Mouse (Mus musculus): ENCODE data around the gene Gm13271. TPM values are rescaled to one million over a fixed set of nuclear protein-coding genes. Genes with fewer than 3 reads are reported as not detected.
"Not testable (repeated sequence)": the region's sequence is repeated elsewhere in the genome, so short reads cannot be mapped to it uniquely, and the experiment has no call there.

Gm13271 gene
- not detected for total RNA-seq (2022)

DNA sequence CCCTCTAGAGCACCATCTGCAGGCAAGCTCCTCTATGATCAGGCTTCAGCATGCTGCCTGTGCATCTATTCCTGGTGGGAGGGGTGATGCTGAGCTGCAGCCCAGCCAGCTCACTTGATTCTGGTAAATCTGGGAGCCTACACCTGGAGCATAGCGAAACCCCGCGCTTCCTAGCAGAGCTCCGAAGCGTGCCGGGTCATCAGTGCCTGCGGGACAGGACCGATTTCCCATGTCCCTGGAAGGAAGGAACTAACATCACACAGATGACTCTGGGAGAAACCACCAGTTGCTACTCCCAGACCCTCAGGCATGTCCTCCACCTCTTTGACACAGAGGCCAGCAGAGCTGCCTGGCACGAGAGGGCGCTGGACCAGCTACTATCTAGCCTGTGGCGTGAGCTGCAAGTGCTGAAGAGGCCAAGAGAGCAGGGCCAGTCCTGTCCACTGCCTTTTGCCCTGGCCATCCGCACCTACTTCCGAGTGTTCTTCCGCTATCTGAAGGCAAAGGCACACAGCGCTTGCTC is at the start of gene Gm13271:
TSS of gene Gm13271 (plus strand) at position 51 of the 523 bp plus-strand sequence.
- peak; percentile 66 for DNase-seq (ENCODE audit: low spot score)

DNA sequence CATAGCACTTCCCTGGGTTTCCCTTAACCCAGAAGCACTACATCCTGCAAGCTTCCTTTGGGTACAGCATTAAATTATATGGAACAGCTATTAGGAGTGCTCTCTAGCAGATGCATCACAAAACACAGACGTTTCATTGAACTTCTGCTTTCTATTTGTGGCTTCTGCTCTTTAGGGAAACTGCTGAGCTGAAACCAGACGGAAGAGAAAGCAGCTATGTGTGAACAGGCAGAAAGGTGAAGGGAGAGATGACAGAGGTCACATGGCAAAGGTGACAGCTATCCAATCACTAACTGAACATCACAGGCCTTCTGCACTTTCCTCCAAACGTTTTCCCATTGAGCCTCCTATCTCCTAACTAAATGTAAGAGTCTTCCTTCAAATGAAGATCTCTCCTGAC is 48.7 kb upstream of the Gm13271 start:
- no peak for DNase-seq (ENCODE audit: low spot score)

DNA sequence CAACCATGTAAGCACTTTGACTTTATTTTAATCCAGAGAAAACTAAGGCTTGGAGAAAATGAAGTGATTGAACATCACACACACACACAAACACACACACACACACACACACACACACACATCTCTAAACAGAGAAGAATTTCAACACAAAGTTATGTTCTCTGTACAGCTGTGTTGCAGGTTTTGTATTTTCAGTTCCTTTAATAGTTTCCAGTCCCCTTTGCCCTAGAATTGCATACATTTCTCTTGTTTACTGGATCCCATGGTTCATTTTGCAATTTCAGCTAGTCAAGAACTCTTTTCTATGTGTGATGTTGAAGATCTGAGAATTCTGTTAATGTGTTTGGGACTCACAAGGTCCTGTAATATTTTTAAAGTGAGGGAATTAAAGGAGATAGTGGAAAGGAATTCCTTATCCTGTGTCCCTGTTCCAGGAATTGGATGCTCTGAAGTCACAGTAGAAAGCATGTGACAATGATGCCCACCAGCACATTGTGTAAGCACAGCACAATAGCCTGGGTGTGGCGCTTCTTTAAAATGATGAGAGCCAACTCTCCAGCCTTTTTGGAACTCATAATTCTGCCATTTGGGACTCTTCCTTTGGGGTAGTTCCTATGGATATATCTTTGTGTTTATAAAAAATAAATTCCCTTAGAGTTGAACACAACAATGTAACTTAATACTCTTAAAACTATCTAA is 47.4 kb upstream of the Gm13271 start:
- DNase-seq (ENCODE audit: low spot score), result no peak

DNA sequence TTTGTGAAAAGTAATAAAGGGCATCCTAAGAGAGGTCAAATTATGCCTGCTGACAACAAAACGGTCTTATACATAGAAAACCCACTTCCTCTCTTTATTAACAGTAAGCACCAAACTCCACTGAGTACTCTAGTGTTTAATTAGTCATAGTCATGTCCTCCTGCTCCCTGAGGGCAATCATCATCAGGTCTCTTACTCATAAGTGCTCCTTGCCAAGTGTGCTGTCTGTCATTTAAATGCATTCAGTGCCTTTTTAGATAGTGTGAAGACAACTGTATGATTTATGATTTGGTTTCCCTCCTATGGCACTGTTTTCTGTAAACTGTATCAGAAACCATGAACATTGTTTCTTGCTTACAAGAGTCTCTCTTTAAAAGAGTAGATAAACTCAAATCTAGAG is 40.4 kb upstream of the Gm13271 start:
- DNase-seq (ENCODE audit: low spot score), result no peak

DNA sequence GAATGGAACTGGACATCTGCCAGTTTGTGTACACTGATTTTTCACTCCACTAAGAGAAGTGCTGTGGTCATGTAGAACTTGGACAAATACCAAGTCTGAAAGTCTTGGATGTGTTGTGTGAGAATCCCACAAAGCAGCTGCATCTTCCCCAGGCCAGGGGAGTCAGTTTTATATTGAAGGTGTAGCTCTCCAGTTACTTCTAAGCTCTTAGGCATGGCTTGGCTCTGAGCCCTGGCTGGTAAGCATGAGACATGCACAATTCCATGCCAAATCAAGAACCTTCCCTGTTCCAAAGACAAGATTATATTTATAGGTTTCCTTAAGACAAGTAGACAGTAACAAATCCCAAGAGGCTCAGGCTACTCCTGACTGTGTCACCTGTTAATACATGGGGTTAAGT is 39.6 kb upstream of the Gm13271 start:
- no peak for DNase-seq (ENCODE audit: low spot score)

DNA sequence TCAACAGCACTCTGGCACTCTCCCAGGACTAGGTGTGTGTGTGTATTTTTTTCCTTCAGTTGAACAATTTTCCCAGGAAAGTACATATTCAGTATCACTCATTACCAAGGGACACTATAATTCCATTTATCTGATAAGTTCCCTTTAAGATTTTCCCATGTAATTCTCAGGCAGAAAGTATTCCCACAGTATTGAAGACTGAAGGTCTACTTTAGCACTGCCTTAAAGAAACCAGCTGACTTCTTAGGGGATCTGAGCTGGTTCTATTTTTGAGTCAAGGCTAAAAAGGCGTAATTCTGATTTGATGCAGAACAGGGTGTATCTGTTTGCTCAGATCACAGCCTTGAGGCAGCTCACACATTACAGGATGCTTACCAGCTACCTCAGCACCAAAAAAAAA is 36.0 kb upstream of the Gm13271 start:
- DNase-seq (ENCODE audit: low spot score), result no peak

DNA sequence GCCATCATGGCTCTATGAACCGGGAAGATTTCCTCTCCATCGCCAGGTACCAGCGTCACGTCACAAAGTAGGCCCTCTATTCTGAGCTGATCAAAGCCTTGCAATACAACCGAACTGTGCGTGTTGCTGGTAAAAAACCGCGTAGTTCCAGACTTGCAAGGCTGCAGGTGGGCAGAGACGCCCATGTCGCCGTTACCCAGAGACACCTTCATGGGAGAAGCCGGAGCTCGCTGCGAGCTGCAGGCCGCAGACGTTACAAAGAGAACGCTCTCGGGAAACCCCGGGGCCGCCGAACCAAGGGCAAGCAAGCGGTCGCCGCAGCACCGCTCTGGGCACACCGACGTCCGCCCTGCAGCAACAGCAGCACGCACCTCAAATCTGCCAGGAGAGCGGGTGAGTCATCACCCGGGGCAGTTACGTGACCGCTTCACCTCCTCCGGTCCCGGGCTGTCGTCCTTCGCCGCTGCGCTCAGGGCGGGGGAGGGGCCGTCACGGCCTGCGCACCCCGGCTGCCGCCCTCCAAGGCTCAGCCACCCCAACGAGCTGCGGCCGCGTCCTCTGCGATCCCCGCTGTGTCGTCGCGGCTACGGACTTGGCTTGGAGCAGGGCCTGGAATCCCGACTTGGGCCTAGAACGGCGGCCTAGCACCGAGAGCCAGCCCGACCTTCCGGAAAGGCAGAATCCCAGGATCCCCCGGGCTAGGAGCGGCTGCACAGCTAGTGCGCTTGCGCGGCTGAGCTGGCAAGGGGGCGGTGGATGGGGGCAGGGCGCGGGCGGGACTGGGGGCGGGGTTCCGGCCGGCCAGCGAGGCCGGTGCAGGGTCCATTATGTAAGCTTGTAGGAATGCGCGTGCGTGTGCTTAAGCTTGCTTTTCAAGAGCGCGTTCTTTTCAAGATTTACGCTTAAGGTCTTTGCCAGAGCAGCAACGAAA is 32.6 kb upstream of the Gm13271 start, which contains the start of the genes Gm26566 and Klhl9:
TSS of gene Gm26566 (plus strand) at position 15 of the 931 bp plus-strand sequence.
TSS of gene Klhl9 (minus strand) at position 675 of the 931 bp plus-strand sequence.
- DNase-seq (ENCODE audit: low spot score), result peak; percentile 90

DNA sequence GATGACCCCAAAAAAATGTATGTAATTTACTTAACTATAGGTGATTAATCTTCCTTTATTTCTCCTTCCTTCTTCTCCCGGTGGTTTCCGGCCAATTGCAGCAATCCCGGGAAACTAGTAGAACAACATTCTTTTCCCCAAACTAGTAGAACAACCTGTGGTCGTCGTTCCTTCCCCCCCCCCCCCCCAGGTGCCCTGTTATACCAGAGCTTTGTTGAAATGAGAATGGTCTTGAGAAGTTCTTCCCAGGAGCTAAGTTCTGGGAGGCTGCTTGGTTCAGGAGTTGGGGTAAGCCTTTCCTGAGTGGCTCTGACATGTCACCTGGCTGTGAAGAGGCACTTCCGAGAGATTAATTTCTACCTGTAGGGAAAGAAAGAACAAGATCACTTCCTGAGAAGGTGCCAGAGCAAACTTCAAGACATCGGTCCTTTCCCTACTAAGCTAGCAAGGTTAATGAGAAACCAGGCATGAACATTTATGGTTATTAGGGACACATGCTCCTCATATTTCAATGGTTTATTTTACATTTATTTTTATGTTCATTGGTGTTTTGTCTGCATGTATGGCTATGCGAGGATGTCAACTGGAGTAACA is 31.1 kb upstream of the Gm13271 start:
- no peak for DNase-seq (ENCODE audit: low spot score)

DNA sequence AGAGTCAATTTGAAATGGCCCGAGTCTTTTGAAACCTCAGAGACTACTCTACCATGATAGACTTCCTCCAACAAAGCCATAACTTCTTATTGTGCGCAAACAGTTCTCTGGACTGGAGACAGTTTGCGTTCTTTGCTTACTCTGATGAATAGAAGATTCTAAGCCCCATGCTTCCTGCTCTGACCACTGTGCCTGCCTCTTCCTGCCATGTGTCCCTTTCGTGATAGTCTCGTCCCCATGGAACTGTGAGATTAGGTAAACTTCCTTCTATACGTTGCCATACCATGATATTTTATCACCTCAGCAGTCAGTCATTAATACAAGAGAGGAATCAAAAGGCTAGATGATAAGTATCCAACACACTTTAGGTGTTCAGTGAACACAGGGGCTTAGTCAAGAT is 27.9 kb upstream of the Gm13271 start:
- DNase-seq (ENCODE audit: low spot score), result no peak

DNA sequence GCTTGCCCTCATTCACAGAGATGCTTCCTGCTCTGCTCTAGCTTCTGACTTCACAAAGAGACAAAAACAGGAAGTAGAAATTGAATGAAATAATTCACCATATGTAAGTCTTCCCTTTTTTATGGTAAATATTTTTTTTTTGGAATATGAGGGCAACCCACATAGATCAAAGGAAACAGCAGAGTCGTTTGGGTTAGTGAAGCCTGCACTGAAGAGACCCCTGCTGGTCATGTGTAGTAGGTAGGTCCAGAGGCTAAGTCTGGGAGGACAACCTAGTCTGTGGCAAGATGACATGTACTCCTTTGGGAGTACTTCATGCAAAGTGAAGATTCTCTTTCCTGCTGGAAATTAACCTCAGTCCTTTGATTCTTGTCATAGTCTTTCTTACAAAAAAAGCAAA is 27.3 kb upstream of the Gm13271 start:
- DNase-seq (ENCODE audit: low spot score), result no peak

DNA sequence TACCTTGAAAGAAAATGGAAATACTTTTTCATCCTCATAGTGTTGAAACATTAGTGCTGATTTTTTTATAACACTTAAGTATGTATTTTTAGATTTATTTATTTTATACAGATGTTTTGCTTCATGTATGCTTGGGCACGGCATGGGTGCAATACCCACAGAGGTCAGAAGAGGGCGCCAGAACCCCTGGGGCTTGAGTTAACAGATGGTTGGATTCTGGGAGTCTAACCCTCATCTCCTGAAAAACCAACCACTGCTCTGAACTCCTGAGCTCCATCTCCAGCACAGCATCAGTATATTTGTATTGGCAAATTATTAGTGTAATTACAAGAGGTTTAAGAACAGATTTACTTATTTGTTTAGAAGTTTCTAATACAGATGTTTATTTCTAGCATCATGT is 16.2 kb upstream of the Gm13271 start:
- peak; percentile 70 for DNase-seq (ENCODE audit: low spot score)

DNA sequence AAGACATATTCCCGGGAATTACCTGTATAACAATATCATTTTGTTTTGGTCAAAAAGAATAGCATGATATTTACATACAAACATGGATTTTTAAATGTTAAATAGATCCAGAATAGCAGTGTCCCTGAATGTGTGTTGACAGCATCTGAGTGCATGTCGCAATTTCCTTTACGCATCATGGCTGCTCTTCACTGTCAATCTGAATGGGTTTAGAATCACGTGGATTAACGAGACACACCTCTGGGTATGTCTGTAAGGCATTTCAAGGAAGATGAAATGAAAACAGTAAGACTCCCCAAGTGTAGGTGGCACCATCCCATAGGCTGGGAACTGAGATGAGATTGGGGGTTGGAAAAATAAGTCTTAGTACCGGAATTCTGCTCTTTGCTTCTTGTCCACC is 15.6 kb upstream of the Gm13271 start:
- DNase-seq (ENCODE audit: low spot score), result no peak

DNA sequence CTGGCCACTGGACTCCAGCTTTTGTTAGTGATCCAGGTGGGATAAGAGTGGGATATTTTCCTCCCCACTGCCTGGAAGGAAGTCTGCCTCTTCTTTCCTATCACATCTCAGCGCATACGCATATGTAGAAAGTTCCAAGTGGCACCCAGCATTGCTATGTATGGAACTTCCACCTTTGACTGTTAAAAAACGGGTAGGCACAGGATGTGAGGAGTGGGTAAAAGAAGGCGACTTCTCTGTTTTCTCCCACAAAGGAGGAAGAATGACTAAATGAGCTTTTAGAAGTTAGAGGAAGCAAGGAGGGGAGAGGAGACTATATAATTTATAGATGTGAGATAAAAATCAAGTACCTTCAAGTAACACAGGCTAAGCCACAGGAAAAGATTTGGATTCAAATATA is 13.2 kb upstream of the Gm13271 start:
- DNase-seq (ENCODE audit: low spot score), result no peak

DNA sequence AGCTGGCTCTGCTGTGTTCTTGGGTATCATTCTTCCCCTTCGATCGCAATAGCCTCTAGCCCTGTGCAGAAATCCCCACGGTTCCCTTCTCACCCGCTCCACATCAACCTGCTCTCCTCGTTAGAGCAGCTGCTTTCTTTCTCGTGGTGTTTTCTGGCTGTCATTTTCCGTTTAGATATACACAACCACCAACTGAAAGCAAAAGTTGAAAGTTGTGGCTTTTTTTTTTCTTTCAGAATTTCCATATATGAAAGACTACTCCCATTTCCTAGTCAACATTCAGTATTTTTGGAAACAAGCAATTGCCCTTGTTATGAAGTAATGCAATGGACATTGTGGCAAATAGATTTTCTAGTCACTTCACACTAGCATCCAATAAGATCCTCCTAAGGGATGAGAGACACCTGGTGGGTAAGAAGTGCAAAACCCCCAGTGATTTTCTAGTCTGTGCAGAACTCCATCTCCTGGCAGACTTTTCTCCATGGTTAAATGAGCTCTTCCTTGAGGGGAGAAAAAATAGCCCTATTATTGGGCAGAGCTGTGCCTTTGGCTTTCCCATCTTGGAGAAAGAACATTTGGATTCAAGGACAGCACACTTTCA is 11.8 kb upstream of the Gm13271 start:
- no peak for DNase-seq (ENCODE audit: low spot score)

DNA sequence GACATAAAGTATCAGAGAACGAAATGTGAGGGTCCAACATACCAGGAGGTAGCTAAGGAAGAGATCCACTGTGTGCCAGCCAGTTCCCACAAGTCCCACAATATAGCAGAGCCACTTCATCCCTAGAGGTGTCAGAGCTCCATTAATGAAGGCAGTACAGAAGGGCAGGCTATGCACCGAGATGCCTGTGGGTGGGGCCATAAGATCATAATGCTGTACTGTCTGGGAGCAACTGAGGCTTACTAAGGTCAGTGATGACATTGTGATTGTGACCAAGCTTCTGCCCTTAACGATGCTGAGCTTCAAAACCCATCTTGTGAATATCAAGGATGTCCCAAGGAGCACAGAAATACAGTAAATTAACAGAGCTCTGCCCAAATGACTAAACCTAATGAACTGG is 10.5 kb upstream of the Gm13271 start:
- no peak for DNase-seq (ENCODE audit: low spot score)

DNA sequence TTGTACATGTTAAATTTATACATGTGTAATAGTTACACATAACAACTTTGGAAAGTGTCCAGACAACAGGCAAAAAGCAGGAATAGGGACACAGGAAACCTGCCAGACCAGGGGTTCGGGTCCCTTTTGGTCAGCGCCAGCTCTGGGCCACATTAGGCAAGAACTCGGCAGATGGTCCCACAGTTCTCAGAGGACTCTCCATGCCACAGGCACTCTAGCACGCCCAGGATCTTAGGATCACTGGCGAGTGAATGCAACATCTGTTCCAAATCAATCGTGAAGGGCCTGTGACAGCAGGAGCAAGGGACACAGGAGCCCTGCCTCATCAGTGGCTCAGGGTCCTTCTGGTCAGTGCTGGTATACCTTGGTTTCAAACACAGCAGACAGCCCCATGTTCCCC is 4.7 kb upstream of the Gm13271 start:
- no peak for DNase-seq (ENCODE audit: low spot score)

DNA sequence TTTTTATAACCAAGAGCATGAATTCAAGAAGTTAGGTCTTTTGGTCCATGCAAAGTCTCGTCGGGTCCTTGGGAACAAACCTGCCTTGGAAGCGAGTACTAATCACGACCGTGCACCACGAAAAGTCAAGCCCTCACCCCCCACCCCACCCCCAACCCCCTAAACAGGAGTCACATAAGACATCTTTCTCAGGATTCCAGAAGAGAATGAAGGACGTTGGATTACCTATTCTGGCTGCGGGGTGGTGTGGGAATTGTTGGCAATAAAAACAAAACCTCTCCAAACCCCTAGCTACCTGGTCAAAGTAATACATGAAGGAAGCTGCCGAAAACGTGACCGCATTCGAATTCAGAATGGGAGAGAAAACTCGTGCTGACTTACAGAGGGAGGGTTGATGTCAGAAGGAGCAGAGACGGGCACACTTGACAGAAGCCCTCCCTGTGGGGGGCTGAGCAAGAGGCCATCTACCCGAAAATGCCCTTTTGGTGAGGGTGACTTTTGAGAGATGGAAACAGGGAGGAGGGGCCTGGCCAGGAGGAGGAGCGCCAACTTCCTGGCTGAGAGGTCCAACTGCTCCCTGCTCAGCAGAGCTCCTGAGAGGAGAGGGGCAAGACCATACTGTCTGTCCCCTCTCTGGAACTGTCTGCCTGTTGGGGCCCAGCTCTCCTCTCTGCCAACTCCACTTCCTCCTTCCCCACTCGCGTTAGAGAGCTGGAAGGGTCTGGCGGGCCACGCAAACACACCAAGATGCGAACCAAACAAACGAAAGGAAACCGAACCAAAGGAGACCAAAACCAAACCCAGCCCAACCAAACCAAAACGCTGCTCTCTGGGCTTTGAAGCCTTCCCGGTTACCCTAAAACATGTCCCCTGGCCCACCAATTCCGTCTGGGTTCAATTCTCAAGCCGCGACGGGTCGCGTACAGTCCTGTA is 2.2 kb downstream of the Gm13271 start:
- not testable (repeated sequence) for DNase-seq (ENCODE audit: low spot score)

DNA sequence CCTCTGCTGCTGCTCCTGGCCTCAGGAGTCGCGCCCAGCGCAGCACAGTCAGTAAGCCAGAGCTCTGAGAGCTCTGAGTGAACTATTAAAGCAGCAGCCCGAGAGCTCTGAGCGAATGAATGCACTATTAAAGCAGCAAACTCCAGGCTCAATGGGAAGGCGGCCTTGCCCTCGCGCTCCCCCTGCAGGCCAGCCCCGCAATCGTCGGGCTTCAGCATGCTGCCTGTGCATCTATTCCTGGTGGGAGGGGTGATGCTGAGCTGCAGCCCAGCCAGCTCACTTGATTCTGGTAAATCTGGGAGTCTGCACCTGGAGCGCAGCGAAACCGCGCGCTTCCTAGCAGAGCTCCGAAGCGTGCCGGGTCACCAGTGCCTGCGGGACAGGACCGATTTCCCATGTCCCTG is 3.0 kb downstream of the Gm13271 start:
- peak; percentile 90 for DNase-seq (ENCODE audit: low spot score)

DNA sequence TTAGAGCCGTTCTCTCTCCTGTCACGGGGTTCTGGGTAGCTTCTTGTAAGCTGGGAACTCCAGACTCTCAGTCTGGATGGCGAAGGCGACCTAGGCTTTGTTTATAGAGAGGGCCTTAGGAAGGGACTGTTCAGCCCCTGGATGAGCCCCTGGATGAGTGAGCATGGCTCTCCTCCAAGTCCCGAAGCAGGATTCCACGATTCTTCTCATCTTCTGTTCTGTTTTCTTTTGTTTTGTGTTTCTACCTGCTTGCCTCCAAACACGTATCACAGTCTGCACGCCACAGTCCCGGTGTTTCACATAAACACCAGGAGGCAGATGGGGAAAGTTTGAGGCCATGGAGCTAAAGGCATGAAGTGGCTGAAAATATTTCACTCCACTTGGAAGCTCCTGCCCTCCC is 4.1 kb downstream of the Gm13271 start:
- not testable (repeated sequence) for DNase-seq (ENCODE audit: low spot score)

DNA sequence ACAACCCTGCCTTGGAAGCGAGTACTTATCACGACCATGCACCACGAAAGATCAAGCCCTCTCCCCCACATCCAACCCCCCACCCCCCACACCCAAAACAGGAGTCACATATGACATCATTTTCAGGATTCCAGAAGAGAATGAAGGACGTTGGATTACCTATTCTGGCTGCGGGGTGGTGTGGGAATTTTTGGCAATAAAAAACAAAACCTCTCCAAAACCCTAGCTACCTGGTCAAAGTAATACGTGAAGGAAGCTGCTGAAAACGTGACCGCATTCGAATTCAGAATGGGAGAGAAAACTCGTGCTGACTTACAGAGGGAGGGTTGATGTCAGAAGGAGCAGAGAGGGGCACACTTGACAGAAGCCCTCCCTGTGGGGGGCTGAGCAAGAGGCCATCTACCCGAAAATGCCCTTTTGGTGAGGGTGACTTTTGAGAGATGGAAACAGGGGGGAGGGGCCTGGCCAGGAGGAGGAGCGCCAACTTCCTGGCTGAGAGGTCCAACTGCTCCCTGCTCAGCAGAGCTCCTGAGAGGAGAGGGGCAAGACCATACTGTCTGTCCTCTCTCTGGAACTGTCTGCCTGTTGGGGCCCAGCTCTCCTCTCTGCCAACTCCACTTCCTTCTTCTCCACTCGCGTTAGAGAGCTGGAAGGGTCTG is 5.1 kb downstream of the Gm13271 start, which contains the start of gene Gm13283:
TSS of gene Gm13283 (plus strand) at position 510 of the 659 bp plus-strand sequence.
- DNase-seq (ENCODE audit: low spot score), result peak; percentile 36

All from heart, adult 8-10 months (tissue).